ENCODE assay signal across 20 mouse cellular contexts in the genomic region with DNA sequence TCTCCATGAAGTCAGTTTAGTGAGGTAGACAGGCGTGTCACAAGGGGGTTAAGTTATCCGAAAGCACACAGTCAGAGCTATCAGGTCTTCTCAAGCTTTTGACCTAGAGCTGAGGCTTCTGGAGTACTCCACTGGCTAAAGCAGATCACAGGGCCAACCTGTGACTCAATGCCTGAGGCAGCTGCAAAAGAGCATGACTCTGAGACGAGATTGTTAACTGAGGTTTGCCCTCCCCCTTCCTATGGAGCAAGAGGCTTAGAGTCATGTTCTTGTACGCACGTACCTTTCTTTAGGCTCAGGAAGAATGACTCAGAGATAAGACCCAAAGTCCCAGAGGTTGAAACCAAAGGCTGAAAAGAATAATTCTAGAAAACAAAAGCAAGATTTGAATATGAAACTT.
"Had no signal": no experiment of that assay in that cellular context is flagged by ENCODE, and none has a peak within 500 bp of the region (broad histone marks: within the 10 kb centered on the region; RNA-seq: fewer than 3 reads in every experiment).

No protein-coding gene starts in this region.

- ATAC-seq: lung, postnatal 0 days; midbrain, embryonic 13.5 days; midbrain, embryonic 16.5 days had no signal

- H3K9me3 ChIP-seq: lung, embryonic 15.5 days; megakaryocyte, embryonic 14.5 days; midbrain, embryonic 13.5 days; neural tube, embryonic 13.5 days; neural tube, embryonic 15.5 days had no signal

- H3K27me3 ChIP-seq: lung, embryonic 15.5 days; megakaryocyte, embryonic 14.5 days; midbrain, embryonic 13.5 days; neural tube, embryonic 13.5 days; neural tube, embryonic 15.5 days had no signal

- H3K4me1 ChIP-seq: lung, embryonic 15.5 days; megakaryocyte, embryonic 14.5 days; midbrain, embryonic 13.5 days; neural tube, embryonic 13.5 days; neural tube, embryonic 15.5 days had no signal

- H3K36me3 ChIP-seq: lung, embryonic 15.5 days; midbrain, embryonic 13.5 days; neural tube, embryonic 13.5 days; neural tube, embryonic 15.5 days had no signal

- H3K4me3 ChIP-seq: lung, embryonic 15.5 days; megakaryocyte, embryonic 14.5 days; midbrain, embryonic 13.5 days; myocyte; neural tube, embryonic 13.5 days; neural tube, embryonic 15.5 days had no signal

- DNase-seq: lung, adult 2 months; lung, postnatal 14 days; lung, postnatal 36 days; retina, postnatal 1 day; right cerebral cortex, adult 18-20 months; right cerebral cortex, postnatal 25 days; right cerebral cortex, postnatal 4 days; spleen, adult 18-20 months; thymus, adult 18-20 months; thymus, postnatal 14 days; thymus, postnatal 36 days had no signal

- H3K27ac ChIP-seq: lung, embryonic 15.5 days; macrophage; midbrain, embryonic 13.5 days; neural tube, embryonic 13.5 days; neural tube, embryonic 15.5 days had no signal
